Mouse (Mus musculus) spleen, adult 2 months (tissue): ENCODE measurements around the gene Hist1h3d.

Experiments used
- CTCF ChIP-seq: fragments of 200-500 bp; IDR thresholded peaks from 2 replicates; pipeline ENCODE4 v1.5.1; 2011; ENCODE audit warnings: mild to moderate bottlenecking, inconsistent platforms; ENCODE audit not compliant: insufficient read depth, insufficient read length, insufficient replicate concordance; ENCODE audit errors: extremely low read depth
- POLR2A ChIP-seq: fragments of 200-500 bp; IDR thresholded peaks from 2 replicates; pipeline ENCODE4 v1.6.1; 2011; ENCODE audit warnings: low read depth, low read length, inconsistent platforms

- TF ChIP-seq POLR2A (no peak), CTCF (no peak)
Observed at GRCm38 (mm10) chr13:23577835-23578234, 2.3 kb downstream of the Hist1h3d start.
